Mouse (Mus musculus) thymus, adult 2 months (tissue): ENCODE measurements around the gene Bmi1. TPM values are rescaled to one million over a fixed set of nuclear protein-coding genes. Genes with fewer than 3 reads are reported as not detected.

Source experiments
- DNase-seq: peaks from one replicate; pipeline ENCODE4 v3.0.0; 2021
- H3K27ac ChIP-seq: fragments of 200-500 bp; 2 replicates; pipeline ENCODE4 v1.5.1; 2012; ENCODE audit warnings: low read length, control low read depth; ENCODE audit not compliant: control insufficient read depth, insufficient read depth
- H3K27me3 ChIP-seq: fragments of 200-500 bp; 2 replicates; pipeline ENCODE4 v1.6.1; 2012; ENCODE audit warnings: mild to moderate bottlenecking, low read length, moderate library complexity, mixed read lengths; ENCODE audit not compliant: control insufficient read depth, insufficient read depth
- H3K36me3 ChIP-seq: fragments of 200-500 bp; 2 replicates; pipeline ENCODE4 v1.6.1; 2012; ENCODE audit warnings: mild to moderate bottlenecking, low read length, moderate library complexity; ENCODE audit not compliant: control insufficient read depth, insufficient read depth
- H3K4me1 ChIP-seq: fragments of 200-500 bp; replicated peaks from 2 replicates; pipeline ENCODE4 v1.6.1; 2012; ENCODE audit warnings: low read length; ENCODE audit not compliant: control insufficient read depth, insufficient read depth
- H3K4me3 ChIP-seq: fragments of 200-500 bp; 2 replicates; pipeline ENCODE4 v1.5.1; 2012; ENCODE audit warnings: mild to moderate bottlenecking, low read length, control low read depth, moderate library complexity; ENCODE audit not compliant: control insufficient read depth, insufficient read depth
- CTCF ChIP-seq: fragments of 200-500 bp; IDR thresholded peaks from 2 replicates; pipeline ENCODE4 v1.5.1; 2012; ENCODE audit warnings: mild to moderate bottlenecking, control low read depth, low read length, moderate library complexity, borderline replicate concordance; ENCODE audit not compliant: control insufficient read depth, poor library complexity, insufficient read depth; ENCODE audit errors: extremely low read depth
- POLR2A ChIP-seq: fragments of 200-500 bp; IDR thresholded peaks from 2 replicates; pipeline ENCODE4 v1.6.1; 2012; ENCODE audit warnings: mild to moderate bottlenecking, low read length, control low read depth, moderate library complexity; ENCODE audit not compliant: control insufficient read depth, poor library complexity, insufficient read depth; ENCODE audit errors: extremely low read depth
- WGBS: fragments of 180-500 bp; shearing (Covaris S2); methylation state at CpG from one replicate; pipeline ENCODE4 v1.1.7; 2018; 5-methylcytosine and 5-hydroxymethylcytosine counted together
- polyA plus RNA-seq: library from polyadenylated mRNA; depleted of rRNA; stranded (reverse); fragments of >200 nt; gene quantifications from 2 replicates; pipeline ENCODE4 v1.2.3, GENCODE M21; 2012; rRNA removed

Gene Bmi1
- polyA plus RNA-seq, 1 experiment: 13.7 TPM

DNA sequence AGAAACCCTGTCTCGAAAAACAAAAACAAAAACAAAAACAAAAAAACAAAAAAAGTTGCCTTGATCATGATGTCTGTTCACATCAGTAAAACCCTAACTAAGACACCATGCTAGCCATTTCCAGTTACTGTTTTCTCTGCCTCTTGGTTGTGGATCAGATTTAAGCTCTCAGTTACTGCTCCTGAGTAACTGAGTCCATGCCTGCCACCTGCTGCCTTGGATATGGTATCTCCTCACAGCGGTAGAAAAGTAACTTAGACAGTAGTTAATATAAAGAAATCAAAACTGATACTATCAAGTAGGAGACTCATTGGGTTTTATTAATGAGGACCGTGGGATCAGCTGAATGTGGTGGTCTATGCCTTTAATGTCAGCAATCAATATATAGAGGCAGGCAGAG lies 37.5 kb downstream of the Bmi1 start:
- 82% methylated on average over 3 of the region's 3 CpGs for WGBS
- DNase-seq: no peak
- Histone ChIP-seq H3K27ac (no peak overlapping the region), H3K36me3 (no peaks in the 10 kb centered on the region), H3K4me1 (no peaks in the 10 kb centered on the region), H3K27me3 (no peaks in the 10 kb centered on the region), H3K4me3 (no peak overlapping the region)
- TF ChIP-seq CTCF: no peak
- no peak for TF ChIP-seq POLR2A

GRCm38 (mm10) chr2:18718521-18718920 lies 41.7 kb downstream of the Bmi1 start:
- Histone ChIP-seq H3K27ac (no peak overlapping the region), H3K4me1 (no peaks in the 10 kb centered on the region), H3K36me3 (no peaks in the 10 kb centered on the region), H3K27me3 (no peaks in the 10 kb centered on the region), H3K4me3 (no peak overlapping the region)
- TF ChIP-seq CTCF (no peak), POLR2A (no peak)
- 95% methylated on average over 4 of the region's 4 CpGs for WGBS
- no peak for DNase-seq

DNA sequence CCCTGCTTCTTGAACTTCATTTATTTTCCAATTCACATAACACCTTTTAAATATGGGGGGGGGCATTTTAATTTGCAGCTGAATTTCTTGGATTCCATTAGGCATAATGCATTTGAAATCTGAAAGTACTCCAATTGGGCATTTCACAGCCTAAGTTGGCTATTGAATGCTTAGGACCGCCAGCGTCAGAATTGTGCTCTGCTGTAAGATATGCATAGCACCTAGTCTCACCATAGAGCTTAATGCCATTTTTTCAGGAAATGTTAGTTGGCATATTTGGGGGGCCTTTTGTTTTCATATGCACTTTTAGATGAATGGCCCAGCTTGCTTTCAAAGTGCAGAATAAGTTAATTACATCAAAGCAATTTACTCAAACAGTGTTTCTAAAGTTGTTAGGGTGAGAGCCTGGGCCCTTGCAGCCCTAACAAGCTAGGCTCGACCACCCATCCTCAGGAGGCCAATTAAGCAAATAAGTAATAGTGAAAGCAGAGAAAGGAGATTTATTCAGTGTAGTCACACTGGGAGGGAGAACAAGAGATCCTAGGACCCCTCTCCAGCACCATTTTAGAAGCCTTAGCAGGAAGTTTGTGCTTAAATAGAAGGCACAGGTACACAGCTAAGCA lies 45.5 kb downstream of the Bmi1 start:
- H3K4me3 ChIP-seq: no peak overlapping the region

DNA sequence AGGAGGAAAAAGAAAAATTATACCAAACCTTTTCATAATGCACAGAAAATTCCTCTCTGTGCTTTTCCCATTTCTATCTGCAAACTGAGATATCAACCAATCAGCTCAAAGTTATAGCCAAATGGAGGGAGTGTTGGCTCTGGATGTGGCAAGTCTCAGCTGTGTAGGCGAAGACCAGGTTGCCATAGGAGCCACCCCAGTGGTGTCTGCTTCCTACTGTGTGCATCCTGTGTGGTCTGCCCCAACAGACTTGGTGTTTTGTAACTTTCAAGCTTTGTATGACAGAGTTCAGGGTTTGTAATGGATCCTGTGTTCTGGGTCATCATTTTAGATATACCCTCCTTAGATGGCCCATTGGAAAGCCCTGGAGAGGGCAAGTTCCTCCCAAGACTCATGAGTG lies 47.6 kb downstream of the Bmi1 start:
- Histone ChIP-seq H3K4me3 (no peak overlapping the region), H3K4me1 (no peaks in the 10 kb centered on the region), H3K27ac (no peak overlapping the region), H3K36me3 (no peaks in the 10 kb centered on the region), H3K27me3 (no peaks in the 10 kb centered on the region)
- 54% methylated on average over 1 of the region's 1 CpGs for WGBS
- TF ChIP-seq CTCF (no peak), POLR2A (no peak)
- DNase-seq: no peak

More for the DNA sequence above, 45.5 kb downstream of the Bmi1 start:
- H3K27me3 ChIP-seq: no peaks in the 10 kb centered on the region
- H3K4me1 ChIP-seq: no peaks in the 10 kb centered on the region
- H3K27ac ChIP-seq: no peak overlapping the region
- no peaks in the 10 kb centered on the region for H3K36me3 ChIP-seq
- TF ChIP-seq POLR2A: no peak
- no peak for TF ChIP-seq CTCF
- 91% methylated on average over 3 of the region's 3 CpGs for WGBS
- no peak for DNase-seq

DNA sequence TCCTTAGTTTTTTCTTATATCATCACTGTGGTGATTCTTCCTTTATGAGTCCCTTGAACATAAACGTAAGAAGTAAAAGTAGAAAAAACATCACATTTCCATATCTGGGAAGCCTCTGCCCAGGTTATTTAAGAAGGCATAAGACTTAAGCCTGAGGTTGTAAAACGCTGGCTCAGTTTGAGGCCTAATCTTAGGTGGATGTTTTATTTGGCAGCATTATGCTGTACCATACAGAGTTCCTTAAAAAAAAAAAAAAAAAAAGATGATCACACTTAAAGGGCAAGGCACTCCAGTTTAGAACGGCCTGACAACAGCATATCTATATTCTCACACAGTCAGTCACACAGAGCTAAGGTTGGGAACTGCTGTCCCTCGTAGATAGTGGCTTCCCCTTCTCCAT lies 49.1 kb downstream of the Bmi1 start:
- H3K4me3 ChIP-seq: no peak overlapping the region
- H3K36me3 ChIP-seq: no peaks in the 10 kb centered on the region
- H3K27me3 ChIP-seq: no peaks in the 10 kb centered on the region
- WGBS: 87% methylated on average over 4 of the region's 4 CpGs
- no peak for TF ChIP-seq POLR2A
- TF ChIP-seq CTCF: no peak
- no peak overlapping the region for H3K27ac ChIP-seq
- no peaks in the 10 kb centered on the region for H3K4me1 ChIP-seq
- no peak for DNase-seq

DNA sequence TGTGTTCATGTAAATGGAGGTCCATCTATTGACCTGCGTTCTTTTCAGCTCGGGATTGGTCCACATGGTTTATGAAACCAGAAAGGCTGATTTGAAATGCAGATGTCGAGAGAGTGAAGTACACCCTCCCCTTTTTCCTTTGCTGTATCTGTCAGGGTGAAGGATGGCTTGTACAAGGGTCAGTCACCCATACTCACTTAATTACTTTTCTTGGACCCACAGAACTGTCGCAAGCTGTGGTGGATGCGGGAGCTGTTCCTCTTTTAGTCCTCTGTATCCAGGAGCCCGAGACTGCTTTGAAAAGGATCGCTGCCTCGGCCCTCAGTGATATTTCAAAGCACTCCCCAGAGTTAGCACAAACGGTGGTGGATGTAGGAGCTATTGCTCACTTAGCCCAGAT lies 54.9 kb downstream of the Bmi1 start:
- H3K27ac ChIP-seq: no peak overlapping the region
- no peak for DNase-seq
- whole genome bisulfite sequencing: 86% methylated on average over 9 of the region's 9 CpGs
- no peaks in the 10 kb centered on the region for H3K36me3 ChIP-seq
- no peaks in the 10 kb centered on the region for H3K4me1 ChIP-seq
- TF ChIP-seq CTCF: no peak
- no peak for TF ChIP-seq POLR2A
- H3K4me3 ChIP-seq: no peak overlapping the region
- H3K27me3 ChIP-seq: no peaks in the 10 kb centered on the region

- TF ChIP-seq POLR2A: no peak
- no peak for TF ChIP-seq CTCF
- no peak overlapping the region for H3K4me3 ChIP-seq
- H3K36me3 ChIP-seq: no peaks in the 10 kb centered on the region
- H3K4me1 ChIP-seq: no peaks in the 10 kb centered on the region
- no peak overlapping the region for H3K27ac ChIP-seq
- no peaks in the 10 kb centered on the region for H3K27me3 ChIP-seq
- DNase-seq: peak; percentile 6
- 50% methylated on average over 5 of the region's 5 CpGs for WGBS
Measured at GRCm38 (mm10) chr2:18734394-18735127, 57.7 kb downstream of the Bmi1 start.

Other genes with a start within 250 kb of the Bmi1 start
- 55.8 and 57.8 TPM in 2 replicates for gene Commd3, start 4.6 kb upstream of the Bmi1 start, polyA plus RNA-seq
- 0.26 TPM in 1 of 2 replicates, not detected in the other for gene Spag6, start 17.0 kb downstream of the Bmi1 start, polyA plus RNA-seq